Mouse (Mus musculus) adrenal gland, adult (tissue): ENCODE measurements around the gene Avpi1.
"Not testable (repeated sequence)": the region's sequence is repeated elsewhere in the genome, so short reads cannot be mapped to it uniquely, and the experiment has no call there.

Experiments
- DNase-seq, 2 experiments: peaks; one replicate each; pipeline ENCODE4 v3.0.0; 2022 to 2023; ENCODE audit warnings: low spot score in 1 of 2; ENCODE audit not compliant: inconsistent age in 2 of 2

Avpi1 gene

GRCm38 (mm10) chr19:42118142-42118541, 10.7 kb downstream of the Avpi1 start:
- DNase-seq: peak in 1 of 2 experiments; percentile 18

- DNase-seq: peak in 1 of 2 experiments; percentile 53
These were observed 13.0 kb downstream of the Avpi1 start for GRCm38 (mm10) chr19:42115783-42116335.

- DNase-seq: no peak
These were observed 24.2 kb downstream of the Avpi1 start for GRCm38 (mm10) chr19:42104681-42105080.

- no peak for DNase-seq
These were observed 29.5 kb downstream of the Avpi1 start for GRCm38 (mm10) chr19:42099406-42099805.

- no peak for DNase-seq
These were observed 38.2 kb downstream of the Avpi1 start for GRCm38 (mm10) chr19:42090637-42091141.

GRCm38 (mm10) chr19:42089748-42090595, 38.9 kb downstream of the Avpi1 start, which contains the start of gene Pi4k2a:
Pi4k2a (plus strand) TSS chr19:42090470.
- DNase-seq: peak; percentile 99 to 100

- DNase-seq: peak; percentile 60 to 82
These were observed 39.6 kb downstream of the Avpi1 start for GRCm38 (mm10) chr19:42089103-42089747.

- peak; percentile 91 to 95 for DNase-seq
These were observed 42.7 kb downstream of the Avpi1 start, which contains the start of gene Morn4 for GRCm38 (mm10) chr19:42086166-42086565. Morn4 (minus strand) TSS chr19:42086357.

GRCm38 (mm10) chr19:42085690-42086089, 43.2 kb downstream of the Avpi1 start:
- no peak for DNase-seq

- DNase-seq: not testable (repeated sequence)
These were observed 47.2 kb downstream of the Avpi1 start for GRCm38 (mm10) chr19:42081613-42082012.

GRCm38 (mm10) chr19:42080469-42080868, 48.4 kb downstream of the Avpi1 start:
- DNase-seq: peak in 1 of 2 experiments; percentile 25

- DNase-seq: peak; percentile 72 to 75
These were observed 48.9 kb downstream of the Avpi1 start for GRCm38 (mm10) chr19:42079950-42080349.

- DNase-seq: no peak
These were observed 49.9 kb downstream of the Avpi1 start for GRCm38 (mm10) chr19:42079006-42079405.

- no peak for DNase-seq
These were observed 50.3 kb downstream of the Avpi1 start for GRCm38 (mm10) chr19:42078566-42078965.

GRCm38 (mm10) chr19:42075992-42076391, 52.9 kb downstream of the Avpi1 start:
- peak in 1 of 2 experiments; percentile 23 for DNase-seq

- peak in 1 of 2 experiments; percentile 66 for DNase-seq
These were observed 53.8 kb downstream of the Avpi1 start for GRCm38 (mm10) chr19:42075051-42075450.
